Mouse (Mus musculus): ENCODE measurements around the gene Mettl22. TPM values are rescaled to one million over a fixed set of nuclear protein-coding genes. Genes with fewer than 3 reads are reported as not detected.

The Mettl22 gene
- polyA plus RNA-seq, 1 experiment = 25.0 TPM

GRCm38 (mm10) chr16:8512830-8513229, 42.2 kb downstream of the Mettl22 start:
- DNase-seq (ENCODE audit: low read depth) = no peak

GRCm38 (mm10) chr16:8513236-8513906, 42.8 kb downstream of the Mettl22 start, which contains the start of gene Abat:
Gene Abat (plus strand): TSS chr16:8513429.
- DNase-seq (ENCODE audit: low read depth) = no peak

- no peak for DNase-seq (ENCODE audit: low read depth)
Measured at GRCm38 (mm10) chr16:8514180-8514579, 43.6 kb downstream of the Mettl22 start.

GRCm38 (mm10) chr16:8520525-8520924, 49.9 kb downstream of the Mettl22 start:
- no peak for DNase-seq (ENCODE audit: low read depth)

- no peak for DNase-seq (ENCODE audit: low read depth)
Measured at GRCm38 (mm10) chr16:8521322-8521721, 50.7 kb downstream of the Mettl22 start.

GRCm38 (mm10) chr16:8523480-8524144, 53.0 kb downstream of the Mettl22 start:
- no peak for DNase-seq (ENCODE audit: low read depth)

- no peak for DNase-seq (ENCODE audit: low read depth)
Measured at GRCm38 (mm10) chr16:8524163-8524847, 53.7 kb downstream of the Mettl22 start.

- no peak for DNase-seq (ENCODE audit: low read depth)
Measured at GRCm38 (mm10) chr16:8525293-8525692, 54.7 kb downstream of the Mettl22 start.

- no peak for DNase-seq (ENCODE audit: low read depth)
Measured at GRCm38 (mm10) chr16:8525877-8526276, 55.3 kb downstream of the Mettl22 start.

GRCm38 (mm10) chr16:8529389-8529788, 58.8 kb downstream of the Mettl22 start:
- no peak for DNase-seq (ENCODE audit: low read depth)

- DNase-seq (ENCODE audit: low read depth) = no peak
Measured at GRCm38 (mm10) chr16:8530018-8530417, 59.4 kb downstream of the Mettl22 start.

GRCm38 (mm10) chr16:8532461-8532860, 61.9 kb downstream of the Mettl22 start:
- DNase-seq (ENCODE audit: low read depth) = no peak

GRCm38 (mm10) chr16:8532894-8533293, 62.3 kb downstream of the Mettl22 start:
- no peak for DNase-seq (ENCODE audit: low read depth)

- DNase-seq (ENCODE audit: low read depth) = no peak
Measured at GRCm38 (mm10) chr16:8533477-8533876, 62.9 kb downstream of the Mettl22 start.

- no peak for DNase-seq (ENCODE audit: low read depth)
Measured at GRCm38 (mm10) chr16:8534466-8535200, 64.0 kb downstream of the Mettl22 start.

GRCm38 (mm10) chr16:8535411-8535810, 64.8 kb downstream of the Mettl22 start:
- DNase-seq (ENCODE audit: low read depth) = no peak

- no peak for DNase-seq (ENCODE audit: low read depth)
Measured at GRCm38 (mm10) chr16:8539150-8539865, 68.7 kb downstream of the Mettl22 start.
